Mouse (Mus musculus): ENCODE measurements around the gene Nat8. TPM values are rescaled to one million over a fixed set of nuclear protein-coding genes. Genes with fewer than 3 reads are reported as not detected.
"Not testable (repeated sequence)": the region's sequence is repeated elsewhere in the genome, so short reads cannot be mapped to it uniquely, and the experiment has no call there.

Gene Nat8
- polyA plus RNA-seq (2017; shearing (Covaris generic)): not detected

DNA sequence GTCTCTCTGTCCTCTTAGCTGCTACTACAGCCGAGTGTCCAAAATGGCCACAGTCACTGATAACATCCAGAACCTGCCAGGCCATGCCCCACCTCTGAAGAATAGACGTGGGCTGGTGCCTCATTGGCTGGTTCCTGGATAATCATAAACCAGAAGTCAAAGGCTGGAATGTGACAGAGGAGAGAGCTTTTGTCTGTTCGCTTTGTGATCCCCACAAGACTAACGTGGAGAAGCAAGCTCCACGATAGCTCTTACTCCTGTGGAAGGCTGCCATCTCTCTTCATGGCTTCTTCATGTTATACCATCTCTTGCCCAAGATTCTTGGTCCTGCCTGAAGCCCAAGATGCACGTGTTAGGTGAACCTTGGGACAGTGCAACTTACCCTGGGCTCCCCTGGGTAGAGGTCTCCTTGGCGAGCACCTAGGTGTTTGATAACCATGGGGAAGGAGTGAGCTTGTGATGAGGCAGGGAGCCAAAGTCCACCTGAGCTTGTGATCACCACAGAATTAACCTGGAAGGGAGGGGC lies at the start of gene Nat8:
TSS of gene Nat8 (minus strand) at position 287 of the 526 bp plus-strand sequence.
- ATAC-seq: no peak

DNA sequence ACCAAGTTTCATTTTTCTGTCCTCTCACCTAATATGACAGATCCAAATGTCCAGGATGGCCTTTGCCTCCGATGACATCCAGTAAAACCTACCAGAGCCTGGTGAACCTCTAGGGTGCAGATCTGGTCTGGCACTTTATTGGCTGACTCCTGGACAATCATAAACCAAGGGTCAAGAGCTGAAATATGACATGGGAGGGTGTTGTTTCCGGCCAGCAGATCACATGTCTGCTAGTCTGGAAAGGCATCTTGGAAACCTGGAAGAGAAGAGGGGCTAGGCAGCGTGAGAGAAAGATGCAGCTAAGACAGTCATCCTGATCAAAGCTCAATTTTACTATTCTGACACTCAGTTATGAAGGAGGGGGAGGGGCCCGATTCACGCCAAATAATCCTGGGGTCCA lies 37.1 kb upstream of the Nat8 start, which contains the start of gene Nat8f2:
TSS of gene Nat8f2 (minus strand) at position 153 of the 400 bp plus-strand sequence.
- ATAC-seq: not testable (repeated sequence)

DNA sequence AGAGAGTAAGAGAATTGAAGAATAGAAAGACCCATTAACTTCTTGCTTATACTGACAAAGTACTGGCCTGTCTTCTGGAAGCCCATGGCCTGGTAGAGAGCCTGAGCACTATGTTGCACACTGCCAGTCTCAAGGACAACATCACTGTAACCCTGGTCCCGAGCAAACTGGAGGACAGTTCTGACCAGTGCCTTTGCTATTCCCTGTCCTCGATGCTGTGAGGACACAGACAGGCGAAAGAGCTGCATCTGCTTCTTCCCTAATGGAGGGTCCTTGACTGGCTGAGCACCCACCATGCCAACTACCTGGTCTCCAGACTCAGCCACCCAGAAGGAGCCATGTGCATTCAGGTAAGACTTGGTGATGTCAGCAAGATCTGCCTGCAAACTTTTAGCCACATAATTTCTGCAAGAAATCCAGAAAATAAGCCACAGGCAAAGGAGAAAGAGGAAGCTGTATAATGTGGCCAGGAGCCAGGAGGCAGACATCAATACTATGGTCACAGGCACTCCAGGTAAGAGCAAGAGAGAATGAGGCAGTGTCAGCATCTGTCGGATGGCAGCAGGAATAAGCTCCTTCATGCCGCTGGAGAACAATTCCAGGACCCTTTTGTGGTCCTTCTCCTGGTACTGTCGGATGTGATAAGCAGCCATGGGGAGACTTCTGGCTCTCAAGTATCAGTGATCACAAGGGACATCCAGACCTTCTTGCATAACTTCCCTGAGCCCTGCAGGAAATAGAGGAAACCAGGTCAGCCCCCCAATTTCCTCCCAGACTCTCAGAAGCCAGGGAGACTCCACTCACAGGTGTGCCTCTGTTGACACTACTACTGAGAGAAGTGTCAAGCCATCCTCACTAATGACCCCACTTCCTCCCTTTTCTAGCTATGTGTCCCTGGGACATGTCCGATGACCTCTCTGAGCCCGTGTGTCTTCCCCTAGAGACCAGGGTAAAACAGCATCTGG lies 36.1 kb upstream of the Nat8 start:
- ATAC-seq: no peak

DNA sequence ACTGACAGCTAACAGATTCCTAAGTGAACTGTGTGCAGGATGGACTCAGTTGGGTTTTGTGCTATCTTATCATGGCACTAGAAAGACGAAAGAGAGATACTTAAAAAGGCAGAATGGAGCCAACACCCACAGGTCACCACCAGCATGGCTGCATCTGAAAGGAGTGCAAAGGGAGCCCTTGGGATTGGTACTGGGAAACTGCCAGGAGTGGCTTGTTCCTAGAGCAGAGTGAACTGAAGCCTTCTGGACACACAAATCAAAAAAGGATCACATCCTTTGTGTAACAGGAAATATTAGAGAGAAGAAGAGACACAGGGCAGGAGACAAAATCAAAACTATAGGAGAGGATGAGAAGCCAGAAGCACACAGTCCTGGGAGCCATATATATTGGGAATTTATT lies 35.1 kb upstream of the Nat8 start:
- ATAC-seq: not testable (repeated sequence)

DNA sequence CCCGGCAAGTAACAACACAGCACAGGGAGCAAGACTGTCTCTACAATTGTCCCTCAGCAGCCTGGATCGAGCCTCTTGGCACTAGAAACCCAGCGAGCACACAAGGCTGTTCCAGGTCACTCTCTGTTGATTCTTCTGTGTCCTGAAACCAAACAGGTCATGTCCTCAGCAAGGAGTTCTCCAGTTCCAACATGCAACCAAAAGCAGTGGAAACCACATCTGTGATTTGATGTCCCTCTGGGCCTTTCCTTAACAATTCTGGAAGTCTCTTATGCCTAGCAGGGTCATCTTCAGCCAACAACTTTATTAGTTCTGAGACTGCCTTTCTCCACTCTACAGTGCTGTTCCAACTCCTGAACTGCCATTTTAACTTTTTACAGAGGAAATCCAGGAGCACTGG lies 34.3 kb upstream of the Nat8 start:
- not testable (repeated sequence) for ATAC-seq

DNA sequence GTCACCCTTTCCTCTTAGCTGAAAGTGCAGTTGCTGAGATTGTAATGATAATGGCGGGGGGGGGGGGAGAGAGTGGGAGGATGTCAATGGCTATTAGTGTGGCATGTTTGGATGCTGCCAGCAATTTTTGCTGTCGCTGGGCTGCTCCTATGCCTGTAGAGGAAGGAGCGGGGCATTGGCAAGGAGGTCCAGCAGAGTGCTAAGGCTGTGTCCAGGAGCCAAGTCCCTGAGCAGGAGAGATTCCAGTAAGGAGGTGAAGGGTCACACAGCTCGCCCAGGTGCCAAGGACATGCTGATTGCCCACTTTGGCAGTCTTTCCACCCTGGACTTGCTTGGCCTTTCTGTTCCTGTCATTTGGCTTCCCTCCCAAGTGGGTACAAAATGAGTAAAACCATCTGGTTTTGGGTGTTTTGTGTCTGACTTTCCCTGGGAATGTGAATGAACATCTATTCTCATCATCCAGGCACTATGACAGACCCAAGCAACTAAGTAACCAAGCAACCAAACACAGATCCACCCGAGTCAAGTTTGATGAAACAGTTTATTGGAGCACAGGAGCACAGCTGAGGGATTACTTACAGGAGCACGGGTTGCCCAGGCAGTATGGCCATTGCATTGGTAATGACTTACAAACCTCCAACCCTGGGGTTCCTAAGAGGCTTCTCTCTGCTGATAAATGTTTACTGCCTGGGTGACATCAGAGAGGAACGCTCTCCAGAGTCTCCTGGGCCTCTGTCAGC lies 33.2 kb upstream of the Nat8 start:
- not testable (repeated sequence) for ATAC-seq

DNA sequence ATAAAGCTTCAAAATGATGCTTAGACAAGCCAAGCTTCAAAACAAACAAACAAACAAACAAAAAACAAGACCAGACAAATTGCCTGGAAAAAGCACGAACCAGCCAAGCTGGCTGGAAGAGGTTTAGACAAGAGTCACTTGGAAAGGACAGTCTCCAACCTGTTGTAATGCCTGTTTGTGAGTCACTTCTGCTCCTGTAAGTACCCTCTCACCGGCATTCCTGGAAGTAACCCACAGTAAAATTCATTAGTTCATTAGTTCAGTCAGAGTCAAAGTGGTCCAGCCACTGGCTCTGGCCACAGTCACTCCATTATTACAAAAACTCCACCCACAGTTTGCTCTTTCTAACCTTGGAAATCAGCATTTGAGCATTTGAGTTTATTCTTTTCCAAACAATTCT lies 32.0 kb upstream of the Nat8 start:
- no peak for ATAC-seq

DNA sequence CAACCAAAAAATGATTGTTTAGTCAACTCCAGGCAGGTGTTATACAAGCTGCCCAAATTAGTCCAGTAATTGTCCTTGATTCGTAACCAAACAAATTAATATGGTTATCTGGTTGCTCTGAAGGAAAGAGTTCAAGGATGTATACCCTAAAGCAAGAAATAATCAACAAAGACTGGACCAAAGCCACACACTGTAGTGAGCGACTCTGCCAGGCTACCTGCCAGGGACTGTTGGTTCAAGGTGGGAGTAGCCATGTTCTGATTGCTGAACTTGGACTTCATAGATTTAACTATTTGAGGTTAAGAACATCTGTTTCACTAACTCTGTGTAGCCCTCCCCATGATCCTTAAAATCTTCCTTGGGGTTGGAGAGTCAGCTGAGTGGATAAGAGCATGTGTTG lies 31.3 kb upstream of the Nat8 start:
- ATAC-seq: no peak

DNA sequence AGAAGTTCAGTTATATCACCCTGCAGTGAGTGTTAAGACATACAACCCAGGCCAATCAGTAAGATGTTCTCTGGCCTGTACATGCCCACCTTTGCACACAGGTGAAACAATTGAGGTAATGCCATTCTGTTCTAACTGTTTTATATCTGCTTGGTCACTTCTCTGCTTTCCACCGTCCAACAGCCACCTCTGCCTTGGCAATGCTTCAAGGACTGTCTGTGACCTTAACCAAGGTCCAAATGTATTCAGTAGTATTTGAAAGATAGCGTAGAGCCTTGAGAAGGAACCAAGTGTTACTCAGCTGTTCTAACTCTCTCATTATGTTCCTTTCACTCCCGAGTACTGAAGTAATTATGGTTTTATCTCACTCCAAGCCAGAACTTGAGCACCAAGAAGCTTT lies 30.7 kb upstream of the Nat8 start:
- ATAC-seq: no peak

DNA sequence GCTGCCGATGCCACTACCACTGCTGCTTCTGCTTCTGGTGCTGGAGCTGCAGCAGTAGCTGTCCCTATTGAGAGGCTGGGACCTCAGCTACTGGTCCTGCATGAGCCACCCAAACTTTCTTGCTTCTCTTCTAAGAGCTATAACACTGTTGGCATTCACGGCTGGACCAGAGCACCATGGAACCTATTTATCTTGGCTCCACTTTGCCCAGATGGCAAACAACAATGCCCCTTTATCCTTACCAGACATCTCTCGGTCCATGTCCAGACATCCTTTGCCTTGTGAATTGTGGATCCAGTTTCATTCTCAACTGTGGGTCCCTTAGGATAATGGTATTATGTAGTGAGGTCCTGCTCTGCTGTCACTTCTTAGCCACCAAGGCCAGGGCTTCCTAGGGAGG lies 29.4 kb upstream of the Nat8 start:
- no peak for ATAC-seq

DNA sequence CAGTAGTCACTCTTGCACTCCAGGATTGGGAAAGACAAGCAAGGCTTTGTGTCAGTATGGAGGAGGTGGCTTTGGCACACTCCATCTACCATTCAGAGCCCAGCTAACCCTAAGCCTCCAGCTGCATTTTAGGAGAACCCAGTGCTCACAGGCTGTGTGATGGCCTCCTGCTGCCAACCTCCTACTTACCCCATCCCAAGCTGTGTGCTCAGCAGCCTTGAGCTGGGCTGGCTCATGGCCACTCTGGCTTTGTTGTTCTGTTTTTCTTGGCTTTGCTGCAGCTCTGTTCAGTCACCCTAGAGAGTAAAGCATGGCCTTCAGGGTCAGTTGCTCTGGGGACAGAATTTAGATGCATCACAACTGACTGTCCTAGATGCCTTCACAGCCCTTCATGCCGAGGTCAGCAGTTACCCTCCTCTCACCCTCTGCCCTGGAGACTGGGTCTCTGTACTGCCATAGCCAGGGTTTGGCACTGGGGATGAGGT lies 24.4 kb upstream of the Nat8 start:
- no peak for ATAC-seq

DNA sequence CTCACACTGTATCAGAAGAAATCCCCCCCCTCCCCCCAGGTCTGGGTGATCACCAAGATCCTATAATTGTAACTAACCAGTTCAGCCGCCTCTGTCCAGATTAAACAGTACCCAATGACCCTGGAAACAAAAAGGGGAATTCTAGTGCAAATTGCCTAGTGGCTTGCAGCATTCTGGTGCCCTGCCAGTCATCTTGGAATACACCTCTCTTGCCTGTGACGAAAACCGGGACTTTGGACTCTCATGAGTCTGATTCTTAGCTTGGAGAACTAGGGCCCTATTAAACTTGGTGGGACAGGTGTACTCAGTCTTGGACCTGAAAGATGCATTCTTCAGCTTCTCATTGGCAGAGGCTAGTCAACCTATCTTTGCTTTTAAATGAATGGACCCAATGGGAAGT lies 21.6 kb upstream of the Nat8 start:
- ATAC-seq: no peak

DNA sequence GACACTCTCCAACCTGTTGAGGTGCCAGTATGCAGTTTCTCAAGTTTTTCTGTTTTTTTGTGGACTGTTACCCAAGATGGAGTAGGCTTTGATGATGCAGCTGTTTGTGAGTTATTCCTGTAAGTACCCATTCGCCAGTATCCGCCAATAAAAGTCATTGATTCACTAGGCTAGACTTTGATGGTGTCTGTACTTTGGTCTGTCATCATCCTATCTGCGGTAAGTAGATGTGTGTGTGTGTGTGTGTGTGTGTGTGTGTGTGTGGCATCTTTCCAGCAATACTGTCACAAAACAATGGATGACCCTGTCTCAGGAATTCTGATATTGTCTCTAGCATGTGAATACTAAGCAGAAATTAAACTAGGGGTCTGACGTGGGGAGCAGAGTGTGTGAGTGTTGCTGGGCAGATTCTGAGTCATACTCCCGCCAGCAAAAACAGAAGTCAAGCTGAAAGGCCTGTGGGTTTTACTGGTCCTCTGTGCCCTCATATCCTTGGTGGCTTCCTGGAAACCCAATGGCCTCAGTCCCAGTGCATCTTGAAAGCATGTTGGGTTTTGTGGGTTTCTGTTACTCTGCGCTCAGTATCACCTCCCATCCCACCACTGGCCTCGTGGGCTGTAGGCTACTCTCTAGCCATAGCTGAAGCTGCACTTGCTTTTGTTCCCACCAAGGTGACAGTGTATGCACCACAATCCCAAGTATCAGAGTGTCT lies 19.3 kb upstream of the Nat8 start:
- ATAC-seq: no peak

DNA sequence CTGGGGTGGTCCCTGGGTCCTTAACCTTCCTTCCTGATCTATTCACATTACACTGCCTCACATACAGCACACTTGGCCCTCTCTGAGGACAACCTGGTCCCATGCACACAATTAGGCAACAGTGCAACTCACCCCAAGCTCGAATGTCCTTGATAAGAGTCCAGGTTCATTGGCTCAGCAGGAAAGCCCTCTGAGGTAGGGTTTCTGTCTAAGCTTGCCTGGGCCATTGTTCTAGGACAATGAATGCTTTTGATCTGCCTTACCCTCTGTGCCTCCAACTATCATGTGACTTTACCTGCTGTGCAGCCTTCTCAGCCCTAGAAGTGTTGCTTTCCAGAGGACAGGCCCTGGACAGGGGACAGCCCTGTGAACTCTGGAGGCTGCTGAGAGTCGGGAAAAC lies 17.4 kb upstream of the Nat8 start:
- no peak for ATAC-seq

DNA sequence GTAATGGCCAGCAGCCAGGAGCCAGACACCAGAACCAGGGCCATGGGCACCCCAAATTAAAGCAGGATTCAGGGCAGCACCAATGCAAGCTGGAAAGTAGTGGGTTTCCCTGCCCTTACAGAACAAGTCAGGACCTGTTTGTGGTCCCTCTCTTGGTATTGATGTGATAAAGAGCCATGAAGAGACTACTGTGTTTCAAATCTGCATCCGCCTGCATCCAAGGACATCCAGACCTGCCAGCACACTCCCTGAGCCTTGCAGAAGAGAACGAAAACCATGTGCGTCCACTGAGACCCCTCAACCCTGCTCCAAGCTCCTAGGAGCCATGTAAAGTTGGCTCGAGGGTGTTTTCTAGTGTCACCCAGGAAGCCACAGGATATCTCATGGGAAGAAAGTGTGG lies 16.3 kb upstream of the Nat8 start:
- ATAC-seq: no peak

DNA sequence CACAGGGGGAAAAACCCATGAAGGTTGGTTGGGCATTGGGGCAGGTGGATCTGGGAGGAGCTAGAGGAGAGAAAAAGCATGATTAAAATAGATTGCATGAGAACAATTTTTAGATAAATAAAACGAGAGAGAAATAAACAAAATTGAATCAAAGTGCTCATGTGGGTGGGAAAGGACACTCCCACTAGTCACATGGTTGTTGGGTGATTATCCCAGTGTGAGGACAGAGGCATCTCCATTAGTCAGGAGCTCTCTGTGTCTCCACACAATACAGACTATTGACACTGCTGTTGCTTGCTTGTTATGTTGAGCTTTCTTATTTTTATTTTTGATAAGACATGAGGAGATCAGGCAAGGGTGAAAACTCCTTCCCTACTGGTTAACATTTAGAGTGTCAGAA lies 15.0 kb upstream of the Nat8 start:
- ATAC-seq: no peak

DNA sequence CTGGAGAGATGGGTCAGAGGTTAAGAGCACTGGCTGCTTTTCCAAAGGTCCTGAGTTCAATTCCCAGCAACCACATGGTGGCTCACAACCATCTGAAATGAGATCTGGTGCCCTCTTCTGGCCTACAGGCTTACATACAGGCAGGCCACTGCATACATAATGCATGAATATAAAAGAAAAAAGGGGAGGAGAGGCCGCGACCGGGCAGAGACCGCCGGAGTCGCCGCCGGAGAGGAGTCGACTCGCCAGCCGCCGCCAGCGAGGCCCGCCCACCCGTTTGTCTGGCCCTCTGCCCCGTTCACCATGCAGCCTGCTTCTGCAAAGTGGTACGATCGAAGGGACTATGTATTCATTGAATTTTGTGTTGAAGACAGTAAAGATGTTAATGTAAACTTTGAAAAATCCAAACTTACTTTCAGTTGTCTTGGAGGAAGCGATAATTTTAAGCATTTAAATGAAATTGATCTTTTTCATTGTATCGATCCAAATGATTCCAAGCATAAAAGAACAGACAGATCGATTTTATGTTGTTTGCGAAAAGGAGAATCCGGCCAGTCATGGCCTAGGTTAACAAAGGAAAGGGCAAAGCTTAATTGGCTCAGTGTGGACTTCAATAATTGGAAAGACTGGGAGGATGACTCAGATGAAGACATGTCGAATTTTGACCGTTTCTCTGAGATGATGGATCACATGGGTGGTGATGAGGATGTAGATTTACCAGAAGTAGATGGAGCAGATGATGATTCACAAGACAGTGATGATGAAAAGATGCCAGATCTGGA lies 12.0 kb upstream of the Nat8 start:
- not testable (repeated sequence) for ATAC-seq

DNA sequence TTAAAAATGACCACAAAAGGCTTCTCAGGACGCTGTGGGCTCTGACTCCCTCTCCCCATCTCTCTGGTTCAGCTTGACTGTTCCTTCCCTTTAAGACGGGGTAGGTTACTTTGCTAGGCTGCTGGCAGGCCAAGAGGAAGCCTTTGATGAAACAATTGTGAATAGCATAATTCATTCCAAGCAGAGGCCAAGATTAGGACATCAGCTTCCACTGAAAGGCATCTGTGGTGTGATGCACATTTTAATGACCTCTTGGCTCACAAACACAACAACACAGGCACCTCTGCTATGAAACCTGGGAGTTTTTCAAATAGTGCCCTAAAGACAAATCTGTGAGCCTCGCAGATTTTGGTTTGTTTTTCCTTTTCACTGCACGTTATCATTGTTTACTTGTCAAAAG lies 8.1 kb upstream of the Nat8 start:
- no peak for ATAC-seq

DNA sequence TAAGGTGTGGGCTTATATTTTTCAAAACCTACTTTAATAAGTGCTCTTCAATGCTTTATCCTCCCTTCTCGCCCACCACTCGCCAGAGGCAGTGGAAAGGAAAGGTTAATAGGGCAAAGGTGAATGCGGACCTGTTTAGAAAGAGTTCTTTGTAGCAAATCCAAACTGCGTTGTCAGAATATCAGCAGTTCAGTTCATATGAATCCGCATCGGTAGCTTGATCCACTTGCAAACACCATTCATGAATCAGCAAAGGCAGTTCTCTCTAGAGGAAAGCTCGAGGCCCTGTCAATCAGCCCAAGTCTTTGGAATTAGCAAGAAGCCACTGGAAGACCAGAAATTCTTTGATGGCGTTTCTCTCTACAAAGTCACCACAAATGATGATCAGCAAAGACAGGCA lies 6.8 kb upstream of the Nat8 start:
- no peak for ATAC-seq

DNA sequence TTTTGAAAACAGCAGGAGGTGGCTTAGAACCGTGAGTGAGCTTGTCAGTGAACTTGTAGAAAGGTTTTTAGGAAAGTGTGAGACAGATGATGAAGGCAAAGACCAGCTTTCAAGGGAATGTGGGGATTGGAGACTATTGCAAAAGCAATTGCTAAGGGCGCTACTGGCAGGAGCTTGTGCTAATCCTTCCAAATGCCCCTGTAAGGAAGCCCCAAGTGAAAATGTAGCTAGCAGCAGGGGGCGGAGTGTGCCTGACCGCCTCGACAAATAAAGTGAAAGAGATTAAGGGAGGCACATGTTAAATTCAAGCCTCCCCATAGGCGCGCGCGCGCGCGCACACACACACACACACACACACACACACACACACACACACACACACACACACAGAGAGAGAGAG lies 5.4 kb upstream of the Nat8 start:
- ATAC-seq: not testable (repeated sequence)

DNA sequence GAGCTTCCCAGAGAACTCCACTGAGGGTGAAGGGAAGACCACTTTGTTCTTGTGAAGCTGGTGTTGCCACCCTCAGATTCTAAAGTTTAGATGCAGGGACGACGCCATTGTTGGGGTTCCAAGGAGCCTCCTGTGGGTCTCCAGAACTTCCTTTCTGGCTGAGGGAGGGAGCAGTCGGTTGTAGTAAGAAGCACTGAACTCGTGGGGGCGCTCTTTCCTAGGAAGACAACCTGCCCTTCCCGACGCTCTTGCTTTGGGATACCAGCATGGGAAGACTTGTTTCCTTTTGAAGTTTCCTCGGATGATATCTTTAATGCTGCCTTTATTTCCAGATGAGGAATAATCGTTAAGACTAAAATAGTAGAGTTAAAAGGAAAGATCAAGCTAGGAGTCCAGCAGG lies 4.9 kb upstream of the Nat8 start:
- not testable (repeated sequence) for ATAC-seq

DNA sequence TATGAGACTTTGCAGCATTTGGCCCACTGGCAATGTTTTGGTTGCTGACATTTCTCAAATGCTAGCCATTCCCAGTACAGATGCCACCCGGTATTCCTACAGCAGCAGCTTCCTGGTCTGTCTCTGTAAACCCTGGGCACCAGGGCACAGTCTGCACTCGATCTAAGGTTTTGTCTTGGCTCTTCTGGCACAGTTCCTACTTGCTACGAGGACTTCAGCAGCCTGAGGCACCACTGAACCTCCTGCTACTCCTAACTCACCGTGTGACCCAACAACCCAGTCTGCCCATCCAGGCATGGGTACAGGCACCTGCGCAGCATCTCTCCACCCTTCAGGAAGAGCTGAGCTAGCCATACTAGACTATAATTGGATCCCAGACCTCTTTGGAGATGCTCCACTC lies 4.2 kb upstream of the Nat8 start:
- not testable (repeated sequence) for ATAC-seq

Data from CD4-positive, CD25-positive, alpha-beta regulatory T cell, adult 4 months (primary cell).